Mouse (Mus musculus) megakaryocyte, embryonic 14.5 days (primary cell): ENCODE data around the gene Theg.

Source experiments
- FLI1 ChIP-seq: IDR thresholded peaks from 2 replicates; pipeline ENCODE4 v1.6.1; 2012; ENCODE audit warnings: low read length, inconsistent platforms, mixed read lengths
- GATA1 ChIP-seq: IDR thresholded peaks from 3 replicates; pipeline ENCODE4 v1.6.1; 2012; ENCODE audit warnings: mixed read lengths, low read length, inconsistent platforms, borderline replicate concordance

DNA sequence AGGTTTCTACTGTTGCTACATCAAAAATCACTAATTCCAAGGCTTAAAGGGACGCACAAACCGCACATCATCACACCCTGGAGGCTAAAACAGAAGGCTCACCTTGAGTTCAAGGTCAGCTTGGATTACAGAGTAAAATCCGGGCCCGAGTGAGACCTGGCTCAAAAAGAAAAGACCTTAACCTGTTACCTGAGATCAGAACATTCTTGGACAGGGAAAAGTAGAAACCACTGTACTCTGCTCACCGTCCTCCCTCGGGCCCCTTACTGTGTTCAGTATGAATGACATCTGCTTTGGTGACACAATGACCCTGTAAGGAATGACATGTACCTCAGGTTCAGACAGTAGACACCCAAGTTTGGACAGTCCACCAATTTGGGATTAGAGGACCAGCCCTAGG is 12.3 kb downstream of the Theg start:
- TF ChIP-seq GATA1 (no peak), FLI1 (no peak)
